ENCODE assay signal across 9 mouse cellular contexts in genomic region chr7:83774721-83775120, GRCm38 (mm10). TPM values are rescaled to one million over a fixed set of nuclear protein-coding genes. Genes with fewer than 3 reads are reported as not detected.
DNase-seq lines count a peak whose midpoint lies in the region; ATAC-seq and TF ChIP-seq lines count a peak whose summit lies in the region.
"Had no signal": no experiment of that assay in that cellular context is flagged by ENCODE, and none has a peak within 500 bp of the region (broad histone marks: within the 10 kb centered on the region; RNA-seq: fewer than 3 reads in every experiment).

No protein-coding gene starts in this region.

- H3K9ac ChIP-seq in neural tube, embryonic 15.5 days (replicated peaks), result no peak overlapping the region
- H3K9ac ChIP-seq in hindbrain, embryonic 16.5 days (ENCODE audit: low read depth, low read length), result no peak overlapping the region
- H3K9ac ChIP-seq: lung, embryonic 15.5 days had no signal

- in situ Hi-C loops in Patski (cut with MboI; ENCODE audit: low pct_unique_long_range_greater_than_20kb), result loop anchor here (5.0 to 10.0 kb wide), 2 partner anchors 107 to 210 kb away; no protein-coding TSS in a partner anchor

- H3K4me1 ChIP-seq in neural tube, embryonic 15.5 days, result no peaks in the 10 kb centered on the region
- no peaks in the 10 kb centered on the region; the same call in 1 of the 2 replicates for H3K4me1 ChIP-seq in hindbrain, embryonic 16.5 days (ENCODE audit: control insufficient read depth, insufficient read depth, low read depth, low read length)
- H3K4me1 ChIP-seq: lung, embryonic 15.5 days had no signal

- CTCF ChIA-PET in Patski (lab: Charles Lee), result interaction anchor here (0.9 to 3.2 kb wide), 5 partner anchors 11 to 106 kb away, joined by 3 to 9 read pairs (median 4); no protein-coding TSS in a partner anchor

- H3K9me3 ChIP-seq in neural tube, embryonic 15.5 days (replicated peaks), result no peaks in the 10 kb centered on the region
- H3K9me3 ChIP-seq in hindbrain, embryonic 16.5 days (ENCODE audit: control insufficient read depth, low read length), result no peaks in the 10 kb centered on the region
- H3K9me3 ChIP-seq: lung, embryonic 15.5 days had no signal

- no peak for ATAC-seq in neural tube, embryonic 15.5 days (ENCODE audit: low FRiP score)
- no peak for ATAC-seq in Patski
- ATAC-seq in hindbrain, embryonic 16.5 days, result no peak
- ATAC-seq in activated CD4-positive, CD25-positive, alpha-beta regulatory T cell, adult 4 months, result no peak

- peak; percentile 57 for TF ChIP-seq CTCF in Patski (IDR thresholded peaks at IDR 0.05)

- no peaks in the 10 kb centered on the region for H3K27me3 ChIP-seq in neural tube, embryonic 15.5 days (replicated peaks)
- peaks cover 35% of the 10 kb centered on the region for H3K27me3 ChIP-seq in Patski
- H3K27me3 ChIP-seq in hindbrain, embryonic 16.5 days (replicated peaks; ENCODE audit: control insufficient read depth, insufficient read depth, low read length), result no peaks in the 10 kb centered on the region
- H3K27me3 ChIP-seq: lung, embryonic 15.5 days had no signal

- no peak overlapping the region for H3K27ac ChIP-seq in neural tube, embryonic 15.5 days (replicated peaks)
- H3K27ac ChIP-seq in hindbrain, embryonic 16.5 days (ENCODE audit: low read depth, low read length), result no peak overlapping the region
- H3K27ac ChIP-seq: lung, embryonic 15.5 days had no signal

- peak; percentile 26 for DNase-seq in neural tube, embryonic 10.5 days (ENCODE audit: extremely low spot score, low spot score)
- DNase-seq in Patski (ENCODE audit: low read depth, low spot score), result no peak
- DNase-seq in cerebellum, postnatal 10 days, result peak; percentile 66 to 76
- DNase-seq in lung, adult 18-20 months, result peak; percentile 7 to 10

- H3K36me3 ChIP-seq in neural tube, embryonic 15.5 days, result no peaks in the 10 kb centered on the region
- no peaks in the 10 kb centered on the region for H3K36me3 ChIP-seq in hindbrain, embryonic 16.5 days (ENCODE audit: control insufficient read depth, insufficient read depth, low read length)
- H3K36me3 ChIP-seq: lung, embryonic 15.5 days had no signal

- H3K4me3 ChIP-seq in neural tube, embryonic 15.5 days (replicated peaks), result no peak overlapping the region
- no peak overlapping the region for H3K4me3 ChIP-seq in hindbrain, embryonic 16.5 days (ENCODE audit: low read length)
- H3K4me3 ChIP-seq: lung, embryonic 15.5 days had no signal

- 20% methylated on average over 5 of the region's 5 CpGs for whole genome bisulfite sequencing in neural tube, embryonic 15.5 days
- 32% methylated on average over 5 of the region's 5 CpGs for WGBS in hindbrain, embryonic 16.5 days

- POLR2A ChIA-PET in Patski (lab: Charles Lee), result no interaction called here

- no peak overlapping the region for H3K4me2 ChIP-seq in neural tube, embryonic 15.5 days
- peak overlapping the region; percentile 23; the same call in 1 of the 2 replicates for H3K4me2 ChIP-seq in hindbrain, embryonic 16.5 days (ENCODE audit: low read length)
- H3K4me2 ChIP-seq: lung, embryonic 15.5 days had no signal

RNA-seq across cellular contexts. Expression of gene Cfap161, which starts 20.0 kb away (rescaled TPM):
- polyA plus RNA-seq in neural tube, embryonic 15.5 days (2015; fragmentation: Nextera tagmentation; extraction: Ambion mirVana), result 0.67 and 1.6 TPM in 2 replicates
- not detected for polyA plus RNA-seq in Patski (2021)
- polyA plus RNA-seq in hindbrain, embryonic 16.5 days (2015; fragmentation: Nextera tagmentation; extraction: Ambion mirVana), result 1.8 and 2.0 TPM in 2 replicates
- not detected for polyA plus RNA-seq in activated CD4-positive, CD25-positive, alpha-beta regulatory T cell, adult 4 months (2017; shearing (Covaris generic))
- polyA plus RNA-seq: stomach, embryonic 16.5 days had no signal

RNA-seq across cellular contexts. Expression of gene Il16, which starts 29.2 kb away (rescaled TPM):
- polyA plus RNA-seq in neural tube, embryonic 15.5 days (2015; fragmentation: Nextera tagmentation; extraction: Ambion mirVana), result 1.4 and 8.5 TPM in 2 replicates
- polyA plus RNA-seq in Patski (2021), result 0.05 TPM
- 1.1 and 1.2 TPM in 2 replicates for polyA plus RNA-seq in hindbrain, embryonic 16.5 days (2015; fragmentation: Nextera tagmentation; extraction: Ambion mirVana)
- polyA plus RNA-seq in activated CD4-positive, CD25-positive, alpha-beta regulatory T cell, adult 4 months (2017; shearing (Covaris generic)), result 100 to 1,000 TPM; 257 to 297 TPM

Comparison
In these comparisons a context has a peak if more than half of its experiments do, and no peak if none do; other contexts are left out.
1. RNA of gene Il16, which starts 29.2 kb away (polyA plus RNA-seq): 257 to 297 TPM in activated CD4-positive, CD25-positive, alpha-beta regulatory T cell, adult 4 months; 1.4 to 8.5 TPM in neural tube, embryonic 15.5 days, 1.1 to 1.2 TPM in hindbrain, embryonic 16.5 days and 0.05 TPM in Patski (single experiment); every median in the first group is over 10 times any median in the second.